Mouse (Mus musculus) CH12.LX (cell line): ENCODE measurements at regions not wholly inside any gene's neighbourhood (a gene's known extent, or its start where the extent isn't known, plus 50 kb on each side); places are given as distances from the start of the nearest gene placed in this dataset.

Experiments
- DNase-seq: peaks from one replicate; pipeline ENCODE4 v3.0.0-alpha.2; 2013; ENCODE audit errors: extremely low read depth
- H3K27ac ChIP-seq: 2 replicates; pipeline ENCODE4 v1.5.1; 2012; ENCODE audit warnings: low read depth, mild to moderate bottlenecking, control low read depth, moderate library complexity; ENCODE audit not compliant: insufficient read depth
- H3K27me3 ChIP-seq: replicated peaks from 2 replicates; pipeline ENCODE3; 2012; ENCODE audit warnings: inconsistent platforms
- H3K36me3 ChIP-seq, 2 experiments: replicated peaks in 1 of 2; 2 replicates each; pipeline versions ENCODE3 to v1.6.1; 2012; ENCODE audit warnings: inconsistent platforms in 1 of 2, low read length in 1 of 2, mild to moderate bottlenecking in 1 of 2, mixed read lengths in 1 of 2, moderate library complexity in 1 of 2; ENCODE audit not compliant: control insufficient read depth in 1 of 2, insufficient read depth in 1 of 2
- H3K4me1 ChIP-seq, 2 experiments: 2 replicates each; pipeline ENCODE4 v1.6.1; 2012; ENCODE audit warnings: inconsistent platforms in 1 of 2, moderate library complexity in 1 of 2; ENCODE audit not compliant: insufficient read depth in 2 of 2, control insufficient read depth in 1 of 2
- H3K4me2 ChIP-seq: 2 replicates; pipeline ENCODE4 v1.6.1; 2012; ENCODE audit warnings: low read depth, mild to moderate bottlenecking, control low read depth; ENCODE audit not compliant: poor library complexity, insufficient read depth, severe bottlenecking
- H3K4me3 ChIP-seq, 3 experiments: fragments of 150-350 bp in 1 of 3; sonication (generic) in 1 of 3; replicated peaks in 1 of 3; 2 replicates each; pipeline versions ENCODE3 to v1.5.1; 2011 to 2012; ENCODE audit warnings: low read depth in 2 of 3, low read length in 2 of 3, mild to moderate bottlenecking in 2 of 3, moderate library complexity in 2 of 3, control low read depth in 1 of 3, improper control_type of control experiment in 1 of 3, inconsistent platforms in 1 of 3, mixed read lengths in 1 of 3; ENCODE audit not compliant: poor library complexity in 1 of 3
- H3K79me2 ChIP-seq: replicated peaks from 2 replicates; pipeline ENCODE4 v1.6.1; 2012; ENCODE audit warnings: mild to moderate bottlenecking, moderate library complexity; ENCODE audit not compliant: control insufficient read depth, poor library complexity, insufficient read depth, severe bottlenecking; ENCODE audit errors: extremely low read depth
- H3K9ac ChIP-seq: 2 replicates; pipeline ENCODE4 v1.6.1; 2012; ENCODE audit warnings: low read depth, mild to moderate bottlenecking, control low read depth, moderate library complexity; ENCODE audit not compliant: insufficient read depth
- H3K9me3 ChIP-seq: replicated peaks from 2 replicates; pipeline ENCODE3; 2012; ENCODE audit warnings: low read length, inconsistent platforms, mixed read lengths
- BHLHE40 ChIP-seq: IDR thresholded peaks from 2 replicates; pipeline ENCODE4 v1.6.1; 2011; ENCODE audit warnings: mild to moderate bottlenecking, low read depth, low read length, improper control_type of control experiment
- CHD1 ChIP-seq: IDR thresholded peaks from 2 replicates; pipeline ENCODE4 v1.6.1; 2012; ENCODE audit warnings: low read depth, low read length, improper control_type of control experiment, inconsistent platforms
- IRF4 ChIP-seq: IDR thresholded peaks from 2 replicates; pipeline ENCODE4 v1.6.1; 2014; ENCODE audit warnings: low read depth, mild to moderate bottlenecking, inconsistent platforms, low read length, improper control_type of control experiment
- JUN ChIP-seq: IDR thresholded peaks from 2 replicates; pipeline ENCODE4 v1.6.1; 2011; ENCODE audit warnings: low read depth, mild to moderate bottlenecking, low read length, improper control_type of control experiment, moderate library complexity; ENCODE audit not compliant: insufficient read depth
- JUND ChIP-seq: conservative IDR thresholded peaks from 2 replicates; pipeline ENCODE4 v1.6.1; 2011; ENCODE audit warnings: low read depth, low read length, improper control_type of control experiment
- KAT2A ChIP-seq: IDR thresholded peaks from 2 replicates; pipeline ENCODE4 v1.6.1; 2012; ENCODE audit warnings: low read length, improper control_type of control experiment, inconsistent platforms; ENCODE audit not compliant: insufficient replicate concordance
- MAZ ChIP-seq: IDR thresholded peaks from 2 replicates; pipeline ENCODE4 v1.6.1; 2012; ENCODE audit warnings: low read depth, mild to moderate bottlenecking, inconsistent platforms, low read length, improper control_type of control experiment, moderate library complexity
- MEF2A ChIP-seq: IDR thresholded peaks from 2 replicates; pipeline ENCODE4 v1.6.1; 2014; ENCODE audit warnings: low read depth, mild to moderate bottlenecking, inconsistent platforms, low read length, improper control_type of control experiment, borderline replicate concordance
- MYC ChIP-seq: IDR thresholded peaks from 2 replicates; pipeline ENCODE4 v1.6.1; 2011; ENCODE audit warnings: low read depth, mild to moderate bottlenecking, improper control_type of control experiment, low read length
- NELFE ChIP-seq: IDR thresholded peaks from 2 replicates; pipeline ENCODE4 v1.6.1; 2011; ENCODE audit warnings: low read depth, low read length, improper control_type of control experiment
- NRF1 ChIP-seq: IDR thresholded peaks from 2 replicates; pipeline ENCODE4 v1.6.1; 2014; ENCODE audit warnings: low read depth, mild to moderate bottlenecking, inconsistent platforms, low read length, improper control_type of control experiment, moderate library complexity
- POLR2A ChIP-seq: IDR thresholded peaks from 2 replicates; pipeline ENCODE4 v1.6.1; 2011; ENCODE audit warnings: low read depth, mild to moderate bottlenecking, improper control_type of control experiment, low read length
- POLR2AphosphoS2 ChIP-seq: IDR thresholded peaks from 2 replicates; pipeline ENCODE4 v1.6.1; 2011; ENCODE audit warnings: low read depth, low read length, improper control_type of control experiment
- RCOR1 ChIP-seq: conservative IDR thresholded peaks from 2 replicates; pipeline ENCODE4 v1.6.1; 2012; ENCODE audit warnings: low read depth, mild to moderate bottlenecking, inconsistent platforms, low read length, improper control_type of control experiment
- SIN3A ChIP-seq: IDR thresholded peaks from 2 replicates; pipeline ENCODE4 v1.6.1; 2012; ENCODE audit warnings: low read length, improper control_type of control experiment, inconsistent platforms
- TBP ChIP-seq: conservative IDR thresholded peaks from 2 replicates; pipeline ENCODE4 v1.6.1; 2011; ENCODE audit warnings: low read depth, low read length, improper control_type of control experiment
- TCF12 ChIP-seq: IDR thresholded peaks from 2 replicates; pipeline ENCODE4 v1.6.1; 2014; ENCODE audit warnings: low read depth, mild to moderate bottlenecking, inconsistent platforms, low read length, improper control_type of control experiment
- USF2 ChIP-seq: conservative IDR thresholded peaks from 2 replicates; pipeline ENCODE4 v1.6.1; 2011; ENCODE audit warnings: low read depth, low read length, improper control_type of control experiment
- ZKSCAN1 ChIP-seq: IDR thresholded peaks from 2 replicates; pipeline ENCODE4 v1.6.1; 2012; ENCODE audit warnings: low read depth, inconsistent platforms, low read length, improper control_type of control experiment, borderline replicate concordance
- ZMIZ1 ChIP-seq: IDR thresholded peaks from 2 replicates; pipeline ENCODE4 v1.6.1; 2012; ENCODE audit warnings: low read depth, mild to moderate bottlenecking, inconsistent platforms, low read length, improper control_type of control experiment
- ZNF384 ChIP-seq: IDR thresholded peaks from 2 replicates; pipeline ENCODE4 v1.6.1; 2012; ENCODE audit warnings: low read depth, low read length, improper control_type of control experiment, inconsistent platforms
- dilution Hi-C: fragments of 300-500 bp; cut with MboI; formaldehyde crosslinking; loops from 2 replicates; pipeline ENCODE4 v1.14.3; 2020; ENCODE audit warnings: low sequenced_read_pairs; ENCODE audit not compliant: extremely low pct_unique_long_range_greater_than_20kb, extremely low pct_ligation_motif_present
- in situ Hi-C: fragments of 300-500 bp; cut with MboI; formaldehyde crosslinking; loops from 3 replicates; pipeline ENCODE4 v1.14.3; 2019; ENCODE audit warnings: low sequenced_read_pairs, low pct_ligation_motif_present, low pct_unique_long_range_greater_than_20kb, mixed read lengths

DNA sequence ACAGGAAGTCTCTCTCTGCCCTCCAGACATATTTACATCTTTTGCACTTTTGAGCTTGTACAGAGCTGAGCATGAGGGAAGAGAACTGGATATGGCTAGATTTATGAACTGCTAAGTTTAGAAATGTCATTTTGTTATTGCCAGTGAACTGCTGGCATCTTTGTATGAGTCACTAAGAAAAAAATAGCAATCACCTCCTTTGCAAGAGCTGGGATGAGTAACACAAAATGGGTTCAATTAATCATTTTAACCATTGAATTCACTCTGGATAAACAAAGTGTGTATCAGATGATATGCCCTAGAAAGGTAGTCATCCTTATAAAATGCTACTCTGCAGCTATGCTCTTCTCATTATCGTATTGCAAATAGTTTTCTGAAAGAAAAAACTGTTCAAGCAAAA is 214.7 kb upstream of the Zfp352 start:
- Histone ChIP-seq H3K9me3 (no peaks in the 10 kb centered on the region), H3K36me3 (no peaks in the 10 kb centered on the region), H3K27ac (no peak overlapping the region), H3K4me1 (no peaks in the 10 kb centered on the region), H3K79me2 (no peaks in the 10 kb centered on the region), H3K9ac (no peak overlapping the region), H3K27me3 (peaks cover 2% of the 10 kb centered on the region), H3K4me2 (no peak overlapping the region), H3K4me3 (no peak overlapping the region)
- in situ Hi-C loops, result no loop called here
- dilution Hi-C loops, result no loop called here
- TF ChIP-seq TCF12 (no peak), TBP (no peak), JUND (no peak), KAT2A (no peak), JUN (no peak), SIN3A (no peak), ZMIZ1 (no peak), POLR2A (no peak), MYC (no peak), RCOR1 (no peak), BHLHE40 (no peak), NELFE (no peak), ZKSCAN1 (no peak), IRF4 (no peak), ZNF384 (no peak), MEF2A (no peak), CHD1 (no peak)
- DNase-seq, result no peak

GRCm38 (mm10) chr4:90012723-90013122 is 205.9 kb upstream of the Zfp352 start:
- no peak overlapping the region for H3K4me2 ChIP-seq
- H3K4me1 ChIP-seq, result no peaks in the 10 kb centered on the region
- in situ Hi-C loops (no loop called here), dilution Hi-C loops (no loop called here)
- no peak for TF ChIP-seq NRF1
- no peak for TF ChIP-seq USF2
- no peak for TF ChIP-seq POLR2AphosphoS2
- no peak for TF ChIP-seq MAZ
- H3K36me3 ChIP-seq, result no peaks in the 10 kb centered on the region
- H3K9me3 ChIP-seq, result no peaks in the 10 kb centered on the region
- H3K79me2 ChIP-seq, result no peaks in the 10 kb centered on the region
- no peak overlapping the region for H3K4me3 ChIP-seq
- no peak for DNase-seq
- H3K27ac ChIP-seq, result no peak overlapping the region
- H3K27me3 ChIP-seq, result peaks cover 1% of the 10 kb centered on the region
- no peak overlapping the region for H3K9ac ChIP-seq
